Mouse (Mus musculus) kidney, postnatal 4 days (tissue): ENCODE measurements around the gene Olfr1282.
"Not testable (repeated sequence)": the region's sequence is repeated elsewhere in the genome, so short reads cannot be mapped to it uniquely, and the experiment has no call there.

Experiments
- DNase-seq, 2 experiments: peaks; one replicate each; pipeline ENCODE4 v3.0.0; 2021; ENCODE audit warnings: mixed read lengths in 2 of 2

Gene Olfr1282

DNA sequence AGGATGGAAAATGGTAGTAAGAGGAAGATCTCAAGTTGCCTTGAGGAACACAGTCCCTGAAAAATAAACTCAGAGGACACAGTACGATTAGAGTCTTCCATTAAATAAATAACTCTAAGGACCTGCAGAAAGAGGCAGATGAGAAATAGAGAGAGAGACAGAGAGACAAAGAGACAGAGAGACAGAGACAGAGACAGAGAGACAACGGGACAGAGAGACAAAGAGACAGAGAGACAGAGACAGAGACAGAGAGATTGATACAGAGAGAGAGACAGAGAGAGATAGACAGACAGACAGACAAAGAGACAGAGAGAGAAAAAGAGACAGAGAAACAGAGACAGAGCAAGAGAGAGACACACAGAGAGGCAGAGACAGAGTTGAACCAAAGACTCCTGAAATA is at the start of gene Olfr1282:
Olfr1282 (minus strand) TSS at position 101 of the 400 bp plus-strand sequence.
- DNase-seq, result no peak

DNA sequence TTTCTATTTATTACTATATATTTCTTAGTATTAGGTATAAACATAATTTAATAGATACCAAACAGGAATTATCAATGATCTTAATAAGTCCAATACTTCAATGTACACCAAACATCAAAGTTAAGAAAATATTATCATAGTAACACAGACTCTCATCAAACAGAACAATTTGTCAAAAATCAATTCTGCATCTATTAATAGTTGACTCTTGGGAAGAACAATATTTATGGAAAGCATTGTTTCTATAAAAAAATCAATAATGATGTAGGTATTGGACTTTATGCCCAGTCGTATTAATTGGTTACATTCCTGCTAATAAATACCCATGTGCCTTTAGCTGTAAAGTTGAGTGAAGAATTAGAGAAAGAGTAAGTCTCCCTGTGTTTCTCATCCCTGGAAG is 39.3 kb upstream of the Olfr1282 start, which contains the start of gene Olfr1284:
Olfr1284 (plus strand) TSS at position 301 of the 400 bp plus-strand sequence.
- DNase-seq, result no peak

DNA sequence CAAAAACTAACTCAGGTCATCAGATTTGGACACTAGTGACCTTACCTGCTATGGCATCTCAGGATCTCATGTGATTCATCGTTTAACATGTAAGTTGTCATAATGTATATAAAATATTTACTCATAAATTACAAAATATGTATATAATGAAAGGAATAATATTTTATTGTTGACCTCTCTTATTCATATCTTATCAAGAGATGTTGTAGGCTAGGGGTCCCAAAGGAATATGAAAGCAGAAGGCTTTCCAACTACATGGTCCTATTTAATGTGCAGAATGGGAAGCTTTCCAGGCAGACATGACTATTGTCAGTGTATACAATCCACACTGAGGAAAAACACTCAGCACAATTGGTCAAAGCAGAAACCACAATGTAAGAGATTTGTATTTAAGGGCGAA is 30.6 kb upstream of the Olfr1282 start, which contains the start of gene Olfr1283:
Olfr1283 (plus strand) TSS at position 301 of the 400 bp plus-strand sequence.
- DNase-seq, result no peak

DNA sequence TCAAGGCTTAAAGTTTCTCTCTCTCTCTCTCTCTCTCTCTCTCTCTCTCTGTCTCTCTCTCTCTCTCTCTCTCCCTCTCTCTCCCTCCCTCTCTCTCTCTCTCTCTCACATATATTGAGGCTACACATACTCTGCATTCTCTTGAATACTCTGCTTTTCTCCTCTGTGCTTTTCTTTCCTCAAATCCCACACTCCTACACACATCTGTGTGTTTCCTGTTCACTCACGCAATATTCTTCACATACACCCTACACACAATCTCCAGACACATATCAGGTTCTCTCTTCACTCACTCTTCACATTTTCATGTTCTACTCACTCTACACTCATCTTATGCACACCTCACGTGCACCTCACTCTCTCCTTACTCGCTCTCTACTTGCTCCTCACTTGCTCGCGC is 2.2 kb downstream of the Olfr1282 start:
- DNase-seq, result not testable (repeated sequence)

DNA sequence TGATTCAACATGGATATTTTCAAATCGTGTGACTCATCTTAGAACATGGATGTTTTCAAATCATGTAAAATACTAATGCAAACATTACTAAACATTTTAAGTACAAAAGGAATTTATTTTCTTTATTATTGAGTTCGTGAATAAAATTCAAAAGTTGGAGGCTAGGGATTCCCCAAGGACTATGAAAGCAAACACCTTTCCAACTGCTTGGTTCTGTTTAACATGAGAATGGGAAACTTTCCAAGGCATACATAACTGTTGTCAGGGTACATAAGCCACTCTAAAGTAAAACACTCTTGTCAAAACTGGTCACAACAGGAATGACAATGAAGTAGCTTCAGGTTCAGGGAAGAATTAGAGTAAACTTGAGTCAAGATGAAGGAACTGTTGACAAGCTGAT is 9.7 kb downstream of the Olfr1282 start, which contains the start of gene Olfr1281:
Olfr1281 (plus strand) TSS at position 301 of the 400 bp plus-strand sequence.
- no peak for DNase-seq

DNA sequence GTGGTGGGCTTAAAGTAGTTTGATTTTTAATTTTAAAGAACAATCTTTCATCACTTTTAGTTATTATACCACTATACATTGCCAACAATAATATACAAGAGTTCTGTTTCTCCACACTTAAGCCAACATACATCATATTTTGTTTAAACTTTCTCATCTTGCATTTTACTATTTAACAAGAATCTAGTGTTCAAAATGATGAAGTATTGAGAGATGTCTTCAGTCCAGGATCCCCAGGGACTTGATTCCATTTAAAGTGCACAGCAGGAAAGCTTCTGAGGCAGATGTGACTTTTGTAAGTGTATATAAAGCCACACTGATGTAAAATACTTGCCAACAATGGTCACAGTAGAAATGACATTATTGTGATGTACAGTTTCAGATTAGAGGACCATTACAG is 22.2 kb downstream of the Olfr1282 start, which contains the start of gene Olfr1280:
Olfr1280 (plus strand) TSS at position 301 of the 400 bp plus-strand sequence.
- DNase-seq, result no peak

DNA sequence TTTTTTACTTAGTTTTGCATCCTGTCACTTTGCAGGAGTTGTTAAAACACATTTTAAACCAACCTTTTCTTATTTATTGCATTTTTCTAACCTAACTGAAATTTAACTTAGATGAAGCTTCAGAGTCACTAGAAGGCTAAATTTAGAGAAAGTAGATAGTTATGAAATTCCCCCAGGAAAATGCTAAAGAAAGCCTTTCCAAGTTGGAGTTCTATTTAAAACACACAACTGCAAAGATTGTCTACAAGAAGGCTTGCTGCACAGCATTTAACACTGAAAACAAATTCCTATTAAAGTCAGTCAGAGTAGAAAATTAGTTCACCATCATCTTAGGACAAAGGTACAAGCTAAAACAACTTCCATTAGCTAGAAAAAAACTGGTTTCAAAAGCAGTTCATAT is 35.5 kb downstream of the Olfr1282 start, which contains the start of gene Olfr1279:
Olfr1279 (plus strand) TSS at position 262 of the 400 bp plus-strand sequence.
- no peak for DNase-seq

DNA sequence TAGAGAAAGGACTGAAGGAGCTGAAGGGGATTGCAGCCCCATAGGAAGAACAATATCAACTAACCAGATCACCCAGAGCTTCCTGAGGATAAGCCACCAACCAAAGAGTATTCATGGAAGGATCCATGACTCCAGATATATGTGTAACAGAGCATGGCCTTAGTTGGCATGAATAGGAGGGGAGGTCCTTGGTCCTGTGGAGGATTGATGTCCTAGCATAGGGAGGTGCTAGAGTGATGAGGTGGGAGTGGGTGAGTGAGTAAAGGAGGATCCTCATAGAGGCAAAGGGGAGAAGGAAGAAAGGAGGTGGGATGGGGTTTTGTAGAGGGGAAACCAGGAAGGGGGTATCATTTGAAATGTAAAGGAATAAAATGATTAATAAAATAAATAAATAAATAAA is 37.3 kb downstream of the Olfr1282 start:
- no peak for DNase-seq

DNA sequence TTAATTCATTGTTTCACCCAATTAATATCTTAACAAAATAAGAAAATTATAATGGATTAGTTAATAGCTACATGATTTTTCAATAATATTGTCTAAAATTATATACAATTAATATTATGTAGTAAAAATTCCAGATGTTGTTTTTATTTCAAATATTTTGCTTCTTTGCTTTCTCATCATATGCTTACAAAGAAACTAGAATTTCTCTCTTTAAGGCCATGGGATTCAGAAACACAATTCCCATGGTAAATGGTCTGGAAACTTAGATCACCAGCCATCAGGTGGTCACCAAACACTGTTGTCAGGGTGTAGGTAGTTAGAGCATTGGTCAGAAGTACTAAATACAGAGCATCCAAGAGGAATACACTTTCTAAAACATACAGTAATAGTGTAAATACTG is 46.0 kb downstream of the Olfr1282 start, which contains the start of gene Olfr1278:
Olfr1278 (plus strand) TSS at position 301 of the 400 bp plus-strand sequence.
- DNase-seq, result no peak
